Mouse (Mus musculus) cortical plate, adult 2 months (tissue): ENCODE results near the gene Usp20.

ENCODE experiments used
- CTCF ChIP-seq: fragments of 200-500 bp; IDR thresholded peaks from 2 replicates; pipeline ENCODE4 v1.5.1; 2011; ENCODE audit warnings: mild to moderate bottlenecking, control low read depth, low read length; ENCODE audit not compliant: insufficient read depth; ENCODE audit errors: extremely low read depth
- POLR2A ChIP-seq: fragments of 200-500 bp; IDR thresholded peaks from 2 replicates; pipeline ENCODE4 v1.6.1; 2011; ENCODE audit warnings: mild to moderate bottlenecking, low read length, control low read depth; ENCODE audit not compliant: insufficient read depth; ENCODE audit errors: extremely low read depth

DNA sequence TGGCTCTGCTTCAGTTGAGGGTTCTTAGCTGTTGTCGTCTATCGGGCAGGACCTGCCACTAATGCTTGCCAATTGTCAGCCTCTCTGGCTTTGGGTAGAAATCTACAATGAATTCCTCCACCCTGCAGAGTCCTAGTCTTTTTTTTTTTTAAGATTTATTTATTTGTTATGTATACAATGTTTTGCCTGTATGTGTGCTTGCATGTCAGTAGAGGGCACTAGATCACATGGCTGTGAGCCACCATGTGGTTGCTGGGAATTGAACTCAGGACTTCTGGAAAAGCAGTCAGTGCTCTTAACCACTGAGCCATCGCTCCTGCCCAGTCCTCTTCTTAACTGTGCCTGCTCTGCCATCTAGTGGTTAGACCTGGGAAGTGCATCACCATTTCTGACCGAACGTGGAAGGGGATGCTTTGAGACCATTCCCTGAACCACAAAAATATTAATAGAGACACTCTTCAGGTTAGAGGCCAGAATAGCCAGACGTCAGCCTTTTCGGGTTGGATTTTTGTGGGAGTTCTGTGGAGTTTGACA, 48.1 kb upstream of the Usp20 start:
- TF ChIP-seq CTCF (peak; percentile 97), POLR2A (no peak)
